9 mouse cellular contexts compared by ENCODE assay signal in genomic region chr10:127058708-127059107, GRCm38 (mm10). TPM values are rescaled to one million over a fixed set of nuclear protein-coding genes. Genes with fewer than 3 reads are reported as not detected.
A peak's percentile ranks its signal among the peaks of the same experiment; 100 is the strongest.
DNase-seq lines count a peak whose midpoint lies in the region; ATAC-seq lines count a peak whose summit lies in the region.
"Had no signal": no experiment of that assay in that cellular context is flagged by ENCODE, and none has a peak within 500 bp of the region (broad histone marks: within the 10 kb centered on the region; RNA-seq: fewer than 3 reads in every experiment).

No protein-coding gene starts in this region.

- DNase-seq in kidney, adult 18-20 months, result peak; percentile 16
- no peak for DNase-seq in kidney, adult 9 months
- DNase-seq in midbrain, embryonic 14.5 days, result peak; percentile 29
- no peak for DNase-seq in urinary bladder, postnatal 36 days (ENCODE audit: low spot score in 2 of 2)
- no peak for DNase-seq in urinary bladder, postnatal 25 days (ENCODE audit: low spot score)
- DNase-seq in spleen, adult 18-20 months, result no peak

- H3K27ac ChIP-seq in brown adipose tissue, adult 24 weeks (replicated peaks; ENCODE audit: low read depth, low read length), result no peak overlapping the region
- H3K27ac ChIP-seq in hindbrain, embryonic 13.5 days, result peak overlapping the region; percentile 99
- peak overlapping the region; percentile 97; the same call in 1 of the 2 replicates for H3K27ac ChIP-seq in midbrain, embryonic 14.5 days (replicated peaks; ENCODE audit: low read depth, low read length)
- H3K27ac ChIP-seq: macrophage had no signal

- H3K9ac ChIP-seq in hindbrain, embryonic 13.5 days, result peak overlapping the region; percentile 99
- H3K9ac ChIP-seq in midbrain, embryonic 14.5 days (replicated peaks; ENCODE audit: low read length), result peak overlapping the region; percentile 98

- H3K4me2 ChIP-seq in hindbrain, embryonic 13.5 days, result peak overlapping the region; percentile 84
- peak overlapping the region; percentile 75 for H3K4me2 ChIP-seq in midbrain, embryonic 14.5 days (ENCODE audit: low read length)

- peak overlapping the region; percentile 27 for H3K4me3 ChIP-seq in brown adipose tissue, adult 24 weeks (ENCODE audit: insufficient read depth, low read depth, low read length)
- peak overlapping the region; percentile 91 for H3K4me3 ChIP-seq in hindbrain, embryonic 13.5 days
- H3K4me3 ChIP-seq in midbrain, embryonic 14.5 days (replicated peaks; ENCODE audit: low read depth, low read length), result peak overlapping the region; percentile 90

- no peak for ATAC-seq in hindbrain, embryonic 13.5 days (ENCODE audit: low FRiP score)
- no peak for ATAC-seq in midbrain, embryonic 14.5 days (ENCODE audit: low FRiP score, low TSS enrichment)

- 6% methylated on average over 8 of the region's 8 CpGs for WGBS in hindbrain, embryonic 13.5 days
- WGBS in midbrain, embryonic 14.5 days, result 2% methylated on average over 8 of the region's 8 CpGs

- H3K27me3 ChIP-seq in hindbrain, embryonic 13.5 days, result no peaks in the 10 kb centered on the region
- no peaks in the 10 kb centered on the region for H3K27me3 ChIP-seq in midbrain, embryonic 14.5 days (ENCODE audit: control insufficient read depth, insufficient read depth, low read length)

- no peaks in the 10 kb centered on the region for H3K4me1 ChIP-seq in brown adipose tissue, adult 24 weeks (ENCODE audit: control insufficient read depth, insufficient read depth, insufficient read length, low read length)
- peaks cover 60% of the 10 kb centered on the region for H3K4me1 ChIP-seq in hindbrain, embryonic 13.5 days (replicated peaks)
- peaks cover 29% of the 10 kb centered on the region; the same call in 1 of the 2 replicates for H3K4me1 ChIP-seq in midbrain, embryonic 14.5 days (ENCODE audit: control insufficient read depth, insufficient read depth, low read length)

- no peaks in the 10 kb centered on the region for H3K9me3 ChIP-seq in hindbrain, embryonic 13.5 days
- H3K9me3 ChIP-seq in midbrain, embryonic 14.5 days (ENCODE audit: control insufficient read depth, low read length), result no peaks in the 10 kb centered on the region

- peaks cover 41% of the 10 kb centered on the region for H3K36me3 ChIP-seq in hindbrain, embryonic 13.5 days
- peaks cover 43% of the 10 kb centered on the region for H3K36me3 ChIP-seq in midbrain, embryonic 14.5 days (ENCODE audit: control insufficient read depth, insufficient read depth, low read length)

RNA-seq across cellular contexts. Expression of gene March9, which starts 1.3 kb away (rescaled TPM):
- polyA plus RNA-seq in brown adipose tissue, adult 24 weeks (2012; ENCODE audit: insufficient read depth, insufficient read length, missing spikeins), result 0.63 and 0.79 TPM in 2 replicates
- 5.8 and 5.9 TPM in 2 replicates for polyA plus RNA-seq in hindbrain, embryonic 13.5 days (2015; fragmentation: Nextera tagmentation; extraction: Ambion mirVana)
- 11.8 and 17.4 TPM in 2 replicates for polyA plus RNA-seq in midbrain, embryonic 14.5 days (2014; fragmentation: Nextera tagmentation; extraction: Ambion mirVana)

RNA-seq across cellular contexts. Expression of gene Cdk4, which starts 4.6 kb away (rescaled TPM):
- 76.7 and 92.9 TPM in 2 replicates for polyA plus RNA-seq in brown adipose tissue, adult 24 weeks (2012; ENCODE audit: insufficient read depth, insufficient read length, missing spikeins)
- polyA plus RNA-seq in hindbrain, embryonic 13.5 days (2015; fragmentation: Nextera tagmentation; extraction: Ambion mirVana), result 1,183 and 1,237 TPM in 2 replicates
- 1,072 and 1,231 TPM in 2 replicates for polyA plus RNA-seq in midbrain, embryonic 14.5 days (2014; fragmentation: Nextera tagmentation; extraction: Ambion mirVana)

RNA-seq across cellular contexts. Expression of gene Cyp27b1, which starts 10.7 kb away (rescaled TPM):
- polyA plus RNA-seq in brown adipose tissue, adult 24 weeks (2012; ENCODE audit: insufficient read depth, insufficient read length, missing spikeins), result not detected in 2 replicates
- 0.23 and 0.27 TPM in 2 replicates for polyA plus RNA-seq in hindbrain, embryonic 13.5 days (2015; fragmentation: Nextera tagmentation; extraction: Ambion mirVana)
- not detected in 2 replicates for polyA plus RNA-seq in midbrain, embryonic 14.5 days (2014; fragmentation: Nextera tagmentation; extraction: Ambion mirVana)
- polyA plus RNA-seq: macrophage had no signal

RNA-seq across cellular contexts. Expression of gene Tspan31, which starts 11.4 kb away (rescaled TPM):
- 56.7 and 71.6 TPM in 2 replicates for polyA plus RNA-seq in brown adipose tissue, adult 24 weeks (2012; ENCODE audit: insufficient read depth, insufficient read length, missing spikeins)
- 122 and 129 TPM in 2 replicates for polyA plus RNA-seq in hindbrain, embryonic 13.5 days (2015; fragmentation: Nextera tagmentation; extraction: Ambion mirVana)
- polyA plus RNA-seq in midbrain, embryonic 14.5 days (2014; fragmentation: Nextera tagmentation; extraction: Ambion mirVana), result 67.7 and 71.7 TPM in 2 replicates

RNA-seq across cellular contexts. Expression of gene Agap2, which starts 16.4 kb away (rescaled TPM):
- 0.48 and 1.5 TPM in 2 replicates for polyA plus RNA-seq in brown adipose tissue, adult 24 weeks (2012; ENCODE audit: insufficient read depth, insufficient read length, missing spikeins)
- 3.0 and 3.1 TPM in 2 replicates for polyA plus RNA-seq in hindbrain, embryonic 13.5 days (2015; fragmentation: Nextera tagmentation; extraction: Ambion mirVana)
- 8.1 and 13.1 TPM in 2 replicates for polyA plus RNA-seq in midbrain, embryonic 14.5 days (2014; fragmentation: Nextera tagmentation; extraction: Ambion mirVana)

Comparison
In these comparisons a context has a peak if more than half of its experiments do, and no peak if none do; other contexts are left out.
1. DNase-seq: peak in kidney, adult 18-20 months (single experiment) and midbrain, embryonic 14.5 days (single experiment); none in kidney, adult 9 months (single experiment), urinary bladder, postnatal 36 days (0 of 2), urinary bladder, postnatal 25 days (single experiment) and spleen, adult 18-20 months (0 of 2).
2. H3K4me3 ChIP-seq: peak in every context shown above with its lines; median percentile 91 in hindbrain, embryonic 13.5 days; 90 in midbrain, embryonic 14.5 days; 27 in brown adipose tissue, adult 24 weeks.
3. RNA of gene Cdk4, which starts 4.6 kb away (polyA plus RNA-seq): 1,183 to 1,237 TPM in hindbrain, embryonic 13.5 days and 1,072 to 1,231 TPM in midbrain, embryonic 14.5 days; 76.7 to 92.9 TPM in brown adipose tissue, adult 24 weeks; every median in the first group is over 10 times any median in the second.